Mouse (Mus musculus) lung, postnatal 14 days (tissue): ENCODE data around the gene Trmt2a.
"Not testable (repeated sequence)": the region's sequence is repeated elsewhere in the genome, so short reads cannot be mapped to it uniquely, and the experiment has no call there.

Experiments
- DNase-seq: peaks from one replicate; pipeline ENCODE4 v3.0.0; 2021

The Trmt2a gene

GRCm38 (mm10) chr16:18289614-18290013, 41.1 kb downstream of the Trmt2a start:
- not testable (repeated sequence) for DNase-seq
